Comparison of ENCODE assay signal across 21 mouse cellular contexts in genomic region chr7:110485051-110485450, GRCm38 (mm10).
A peak's percentile ranks its signal among the peaks of the same experiment; 100 is the strongest.
DNase-seq lines count a peak whose midpoint lies in the region.
"Had no signal": no experiment of that assay in that cellular context is flagged by ENCODE, and none has a peak within 500 bp of the region (broad histone marks: within the 10 kb centered on the region; RNA-seq: fewer than 3 reads in every experiment).

No protein-coding gene starts in this region.

- peak; percentile 15 to 22 for DNase-seq in left cerebral cortex, postnatal 14 days (ENCODE audit: low spot score in 2 of 2)
- DNase-seq in left cerebral cortex, adult 11 months (ENCODE audit: low spot score): no peak
- peak; percentile 32 for DNase-seq in MN1 (ENCODE audit: low spot score)
- DNase-seq in brain, adult 2 months (ENCODE audit: low read depth, low spot score): peak; percentile 73
- peak; percentile 39 for DNase-seq in layer of hippocampus, adult 9-11 months
- no peak for DNase-seq in testis, postnatal 14 days (ENCODE audit: low spot score)
- DNase-seq in gastrocnemius, postnatal 14 days: no peak
- DNase-seq: adrenal gland, adult 8-10 months; B cell, adult 2 months; cerebellum, adult 11 months; cerebellum, adult 9-10 months; cerebellum, postnatal 36 days; gastrocnemius, postnatal 10 days; heart, postnatal 14 days; kidney, adult 2 months; kidney, postnatal 36 days; liver, embryonic 13.5 days; lung, adult 18-20 months; lung, postnatal 4 days; thymus, adult 18-20 months; thymus, postnatal 25 days had no signal

- intact Hi-C loops in left cerebral cortex, postnatal 14 days (cut with DNase I): no loop called here
- intact Hi-C loops in gastrocnemius, postnatal 14 days (cut with DNase I; ENCODE audit: low total_unique reads): no loop called here

Comparison
In these comparisons a context has a peak if more than half of its experiments do, and no peak if none do; other contexts are left out.
1. DNase-seq: peak in left cerebral cortex, postnatal 14 days (2 of 2), MN1 (single experiment), brain, adult 2 months (single experiment) and layer of hippocampus, adult 9-11 months (single experiment); none in left cerebral cortex, adult 11 months (single experiment), testis, postnatal 14 days (single experiment) and gastrocnemius, postnatal 14 days (single experiment).